Mouse (Mus musculus) heart, adult 2 months (tissue): ENCODE results near the gene Hist2h4.

Experiments used
- CTCF ChIP-seq: fragments of 200-600 bp; IDR thresholded peaks from 2 replicates; pipeline ENCODE4 v1.8.1; 2022; ENCODE audit warnings: antibody characterized with exemption, mild to moderate bottlenecking, moderate library complexity
- EP300 ChIP-seq: fragments of 200-500 bp; IDR thresholded peaks from 2 replicates; pipeline ENCODE4 v1.6.1; 2011; ENCODE audit warnings: low read depth, low read length, control low read depth; ENCODE audit not compliant: insufficient read depth
- POLR2A ChIP-seq: fragments of 200-500 bp; IDR thresholded peaks from 2 replicates; pipeline ENCODE4 v1.6.1; 2011; ENCODE audit warnings: mild to moderate bottlenecking, low read depth, low read length, control low read depth; ENCODE audit not compliant: insufficient read depth

GRCm38 (mm10) chr3:96255926-96256593 is 7.1 kb downstream of the Hist2h4 start:
- no peak for TF ChIP-seq CTCF
- no peak for TF ChIP-seq EP300
- TF ChIP-seq POLR2A = no peak
